Mouse (Mus musculus) layer of hippocampus, adult 9-11 months (tissue): ENCODE data around the gene Corin.

ENCODE experiments used
- DNase-seq: peaks from one replicate; pipeline ENCODE4 v3.0.0; 2022

Corin gene

DNA sequence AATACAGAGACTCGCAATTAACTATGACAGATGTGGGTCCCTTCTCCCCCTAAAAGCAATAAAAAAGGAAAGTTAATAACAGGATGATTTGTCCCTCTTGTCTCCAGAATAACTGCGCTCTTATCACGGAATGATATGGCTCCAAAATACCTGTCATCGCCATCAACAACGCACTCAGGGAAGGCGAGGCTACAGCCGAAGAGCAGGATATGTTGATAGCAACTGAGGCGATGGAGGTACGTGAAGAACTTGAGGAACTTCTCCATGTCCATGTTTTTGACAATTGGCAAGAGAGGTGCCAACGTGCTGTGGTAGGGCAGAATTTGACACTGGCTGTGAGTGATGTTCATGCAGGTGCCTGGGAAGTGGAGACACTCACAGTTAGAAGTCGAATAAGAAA lies 69.2 kb downstream of the Corin start:
- DNase-seq, result no peak

DNA sequence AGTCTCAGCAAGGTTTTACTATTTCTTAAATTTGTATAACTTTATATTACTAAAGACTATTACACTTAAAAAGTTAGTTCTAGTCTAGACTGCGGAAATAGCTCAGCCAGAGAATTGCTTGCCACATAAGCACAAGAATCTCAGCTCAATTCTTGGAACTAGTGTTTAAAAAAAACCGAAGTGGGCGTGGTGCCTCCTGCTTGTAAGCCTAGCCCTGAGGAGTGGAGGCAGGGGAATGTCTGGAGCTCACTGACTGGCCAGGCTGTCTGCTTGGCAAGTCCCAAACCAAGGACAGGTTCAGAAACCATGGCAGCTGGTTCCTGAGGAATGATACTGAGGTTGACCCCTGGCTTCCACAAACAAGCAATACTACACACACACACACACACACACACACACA lies 72.4 kb downstream of the Corin start:
- DNase-seq, result no peak

DNA sequence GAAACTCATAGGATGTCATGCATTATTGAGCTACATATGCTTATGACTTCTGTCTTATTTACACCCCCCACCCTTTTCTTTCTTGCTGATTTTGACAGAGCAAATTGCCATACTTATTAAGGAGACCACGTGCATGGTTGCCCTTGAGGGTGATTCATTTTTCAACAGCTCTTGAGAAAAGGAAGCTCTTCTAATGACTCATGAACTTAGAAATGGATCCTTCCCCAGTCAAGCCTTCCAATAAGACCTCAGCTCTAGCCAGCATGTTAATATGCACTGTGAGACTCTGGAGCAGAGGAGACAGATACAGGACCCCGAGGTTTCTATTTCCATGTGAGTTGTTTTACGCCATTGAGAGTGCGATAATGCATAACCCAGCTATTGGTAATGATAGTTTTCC lies 76.7 kb downstream of the Corin start:
- DNase-seq, result no peak

DNA sequence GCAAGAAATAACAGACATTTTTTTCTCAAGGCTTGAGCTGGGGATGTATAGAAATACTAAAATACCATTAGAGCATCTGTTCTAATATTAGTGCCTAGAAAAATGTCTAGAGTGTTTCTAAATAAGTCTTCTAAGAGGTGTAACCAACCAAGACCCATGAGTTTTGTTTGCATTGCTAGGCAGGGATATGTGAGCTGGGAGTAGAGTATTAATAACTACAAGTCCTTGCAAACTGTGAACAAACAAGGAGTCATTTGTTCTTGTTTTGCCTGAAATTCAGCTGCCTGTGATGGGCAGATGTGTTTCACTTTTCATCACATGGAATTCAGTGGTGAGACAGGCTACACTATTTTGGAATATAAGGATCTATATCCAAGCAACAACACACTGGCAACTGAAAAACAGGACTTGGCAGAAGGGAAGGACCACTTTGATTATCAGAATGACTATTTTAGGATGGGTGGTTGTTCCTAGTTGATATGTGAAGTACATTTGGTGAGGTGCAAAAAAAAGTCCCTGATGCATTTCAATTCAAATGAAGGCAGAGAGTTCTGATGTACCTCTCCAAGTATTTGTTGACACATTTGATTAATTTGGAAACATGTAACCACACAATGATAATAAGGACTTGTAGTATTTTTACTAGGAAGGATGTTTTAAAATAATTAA lies 78.8 kb downstream of the Corin start:
- peak; percentile 38 for DNase-seq

DNA sequence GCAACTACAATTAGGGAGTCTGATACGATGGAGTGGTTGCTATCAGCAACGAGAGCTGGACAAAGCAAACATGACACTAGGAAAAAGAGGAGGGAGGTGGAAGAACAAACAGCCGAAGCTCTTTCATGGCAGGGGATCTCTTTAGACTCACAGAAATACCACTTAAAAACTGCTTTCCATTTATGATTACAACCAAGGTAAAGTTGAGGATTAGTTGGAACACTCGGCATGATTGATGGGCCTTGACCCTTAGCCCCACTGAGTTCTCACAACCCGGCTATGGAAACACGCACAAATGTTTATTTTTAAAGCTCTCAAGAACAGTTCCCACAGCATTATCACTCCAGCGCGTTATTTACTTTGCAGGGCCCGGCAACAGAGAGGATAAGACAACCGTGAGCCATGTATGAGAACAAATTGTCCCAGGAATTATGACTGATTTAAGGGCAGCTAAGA lies 92.4 kb downstream of the Corin start:
- DNase-seq, result no peak

DNA sequence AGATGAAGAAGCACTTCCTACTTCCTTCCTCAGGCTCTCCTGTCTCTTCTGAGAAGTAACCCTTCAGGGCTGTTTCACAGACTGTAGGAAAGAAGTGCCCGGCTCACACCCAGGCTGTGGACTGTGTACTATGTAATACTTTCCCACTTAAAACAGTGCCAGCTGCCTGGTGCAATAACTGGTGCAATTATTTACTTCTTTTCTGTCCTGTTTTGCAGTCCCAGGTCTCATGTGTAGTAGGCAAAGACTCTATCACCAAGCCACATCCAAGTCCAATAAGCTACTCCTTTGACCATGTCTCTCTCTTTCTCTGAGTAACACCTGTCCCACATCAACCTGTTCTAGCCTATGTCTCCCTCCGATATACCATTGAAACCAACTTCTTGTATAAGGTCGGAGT lies 93.4 kb downstream of the Corin start:
- no peak for DNase-seq

DNA sequence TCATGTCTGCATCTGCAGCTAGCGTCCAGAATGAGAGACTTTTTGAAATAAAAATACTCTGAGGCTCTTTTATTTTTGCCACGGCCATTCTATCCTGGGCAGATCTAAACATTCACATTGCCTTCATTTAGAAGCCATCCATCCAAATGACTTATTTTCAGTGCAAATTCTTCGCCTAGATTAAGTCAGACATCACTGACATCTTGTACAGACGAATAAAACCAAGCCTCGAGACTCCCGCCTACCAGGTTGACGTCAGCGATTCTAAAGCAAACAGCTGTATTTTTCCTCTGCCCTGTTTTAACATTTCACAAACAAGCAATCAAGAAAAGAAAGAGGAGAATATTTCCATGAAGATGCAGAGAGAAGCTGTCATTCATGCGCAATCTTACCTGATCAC lies 100.9 kb downstream of the Corin start:
- DNase-seq, result no peak

DNA sequence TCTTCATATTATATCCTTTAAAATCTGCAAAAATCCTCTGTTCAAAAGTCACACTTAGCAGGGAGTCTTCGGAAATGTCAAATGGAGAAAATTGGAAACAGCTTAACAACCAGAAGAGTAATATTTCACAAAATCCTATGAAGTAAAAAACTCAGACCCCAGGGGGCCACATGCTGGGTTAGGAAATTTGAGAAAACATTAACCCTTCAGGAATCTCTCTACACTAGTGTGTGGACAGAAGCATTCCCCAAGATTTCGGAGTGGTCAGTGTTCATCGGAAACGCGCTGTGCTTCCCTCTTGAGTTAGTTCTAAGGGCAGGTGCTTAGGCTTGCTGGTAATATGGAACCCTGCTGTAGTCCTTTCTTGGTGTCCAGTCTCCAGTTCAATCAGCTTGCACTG lies 101.4 kb downstream of the Corin start:
- no peak for DNase-seq

DNA sequence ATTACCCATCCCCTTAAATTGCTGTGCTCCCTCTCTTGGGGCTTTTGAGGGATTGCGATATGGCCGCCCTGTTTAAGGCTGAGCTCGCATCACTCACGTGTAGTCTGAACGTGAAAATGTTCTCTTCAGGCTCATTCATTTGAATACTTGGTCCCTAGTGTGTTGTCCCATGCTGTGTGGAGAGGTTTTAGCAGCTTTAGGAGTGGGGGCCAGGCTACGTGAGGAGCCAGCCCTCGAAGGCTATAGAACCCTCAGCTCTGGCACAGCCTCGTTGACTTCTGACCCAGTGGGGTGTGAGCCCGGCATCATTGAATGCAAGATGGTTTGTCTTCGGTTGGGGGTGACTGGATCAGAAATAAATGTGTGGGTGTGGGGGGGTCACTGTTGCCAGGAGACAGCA lies 102.5 kb downstream of the Corin start:
- DNase-seq, result no peak

DNA sequence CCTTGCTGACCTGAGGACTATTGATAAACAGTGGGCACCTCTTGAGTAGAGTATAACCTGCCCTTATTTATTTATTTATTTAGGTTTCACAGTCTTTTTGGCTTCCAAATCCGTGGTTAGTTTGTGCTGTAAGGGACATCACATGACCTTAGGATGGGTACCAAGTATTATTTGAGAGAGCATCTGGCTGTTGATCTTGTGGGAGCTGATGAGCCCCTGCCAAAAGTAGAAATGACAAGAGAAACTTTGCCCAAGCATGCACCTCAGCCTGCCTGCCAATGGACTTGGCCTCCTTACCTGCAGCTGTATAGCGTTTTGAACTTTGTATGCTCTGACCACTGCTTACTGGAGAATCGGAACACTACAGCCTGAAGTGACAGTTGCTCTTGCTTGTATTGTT lies 103.0 kb downstream of the Corin start:
- DNase-seq, result no peak

DNA sequence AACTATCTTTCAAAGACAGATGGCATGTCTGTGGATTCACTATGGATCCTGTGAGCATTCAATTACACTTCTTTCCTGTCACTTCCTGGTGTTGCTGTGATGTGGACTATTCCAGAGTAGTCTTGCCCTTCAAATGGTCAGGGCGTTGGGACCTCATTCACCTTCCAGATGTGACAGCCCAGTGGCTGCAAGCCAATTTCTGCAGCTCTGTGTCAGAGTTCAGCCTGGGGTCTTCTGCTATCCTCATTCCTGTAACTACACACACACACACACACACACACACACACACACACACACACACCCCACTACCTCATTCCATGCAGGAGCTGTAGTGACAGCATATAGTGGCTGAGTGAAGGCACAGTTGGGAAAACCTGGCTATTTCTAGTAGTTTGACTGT lies 122.1 kb downstream of the Corin start:
- no peak for DNase-seq

DNA sequence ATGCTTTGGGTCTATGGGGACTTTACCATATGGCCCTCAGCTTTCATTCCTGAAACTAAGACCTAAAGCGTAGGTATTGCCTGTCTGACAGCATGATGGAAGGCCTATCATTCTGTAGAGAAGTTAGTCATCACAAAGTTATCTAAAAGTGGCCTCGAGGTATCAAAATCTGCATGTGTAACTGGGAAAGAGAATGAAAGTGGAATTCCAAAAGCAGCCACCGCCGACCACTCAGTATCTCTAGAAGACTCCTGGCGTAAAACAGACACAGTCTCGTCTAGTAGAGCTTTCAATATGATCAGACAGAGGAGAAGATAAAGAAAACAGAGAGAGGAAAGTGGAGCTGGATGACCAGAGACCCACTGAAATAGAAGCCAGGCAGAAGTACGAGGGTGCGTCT lies 123.7 kb downstream of the Corin start:
- no peak for DNase-seq

DNA sequence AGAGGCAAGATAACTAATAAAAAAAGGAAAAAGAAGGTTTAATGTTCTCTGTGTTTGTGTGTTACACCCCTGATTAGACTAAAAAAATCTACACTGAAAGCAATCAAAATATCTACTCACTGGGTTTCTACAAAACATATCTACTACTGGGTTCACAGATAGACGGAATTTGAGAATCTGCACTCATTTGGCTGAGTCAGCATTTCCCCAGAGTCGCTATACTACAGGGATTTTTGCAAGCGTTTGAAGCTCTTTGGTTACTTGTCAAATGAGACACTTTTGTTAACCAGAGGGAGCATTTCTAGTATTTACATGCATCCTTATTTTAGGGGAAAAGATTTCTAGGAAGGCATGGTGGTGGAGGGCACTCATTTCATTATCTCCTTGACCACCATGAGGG lies 136.3 kb downstream of the Corin start:
- DNase-seq, result no peak

DNA sequence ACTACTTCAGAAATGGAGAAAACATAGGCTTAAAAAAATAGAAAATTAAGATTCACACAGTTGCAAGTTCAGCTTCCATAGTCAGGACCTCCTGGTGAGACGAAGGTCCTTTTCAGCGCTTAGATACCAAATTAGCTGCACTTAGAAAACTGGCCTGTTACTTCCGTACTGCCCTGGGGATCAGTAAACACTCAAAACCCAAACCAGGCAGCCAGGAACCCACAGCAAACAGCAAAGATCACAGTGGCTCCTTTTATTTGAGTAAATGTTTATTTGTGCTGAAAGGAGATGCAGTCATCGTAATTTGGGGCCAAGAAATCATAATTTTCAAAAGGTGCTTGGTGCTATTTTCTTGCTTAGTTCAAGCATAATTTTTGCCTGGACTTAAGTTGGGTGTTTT lies 138.5 kb downstream of the Corin start:
- DNase-seq, result no peak

DNA sequence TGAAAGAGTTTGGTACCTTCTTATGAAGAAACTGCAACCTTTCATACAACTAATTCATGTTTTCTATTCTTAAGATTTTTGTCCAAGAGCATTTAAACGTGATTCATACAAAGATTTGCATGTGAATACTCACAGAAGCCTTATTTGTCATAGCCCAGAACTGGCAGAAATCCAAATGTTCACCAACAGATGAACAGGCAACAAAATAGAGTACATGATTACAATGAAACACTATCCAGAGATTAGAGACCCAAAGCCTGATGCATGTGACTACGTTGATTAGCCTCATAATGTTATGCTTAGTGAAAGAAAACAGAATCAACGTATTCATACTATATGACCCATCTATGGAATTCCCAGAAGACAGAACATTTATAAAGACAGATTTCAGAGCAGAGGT lies 140.4 kb downstream of the Corin start:
- no peak for DNase-seq

DNA sequence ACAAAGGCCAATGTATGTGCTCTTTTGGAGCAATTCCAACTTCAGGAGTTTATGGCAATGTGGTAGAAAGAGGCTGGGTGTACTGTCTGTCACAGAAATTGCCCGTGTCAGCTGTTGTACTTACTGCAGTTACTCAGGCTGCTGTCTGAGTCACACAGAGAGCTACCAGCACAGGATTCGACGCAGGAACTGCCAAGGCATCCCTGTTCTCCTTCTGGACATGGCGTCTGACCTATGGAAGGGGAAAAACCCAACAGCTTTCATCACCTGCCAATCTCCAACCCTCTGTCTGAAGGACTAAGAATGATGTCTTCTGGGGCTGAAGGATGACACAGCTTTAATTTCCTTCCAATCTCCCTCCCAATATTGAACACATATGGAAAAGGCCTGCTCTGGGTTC lies 150.5 kb downstream of the Corin start:
- DNase-seq, result no peak

DNA sequence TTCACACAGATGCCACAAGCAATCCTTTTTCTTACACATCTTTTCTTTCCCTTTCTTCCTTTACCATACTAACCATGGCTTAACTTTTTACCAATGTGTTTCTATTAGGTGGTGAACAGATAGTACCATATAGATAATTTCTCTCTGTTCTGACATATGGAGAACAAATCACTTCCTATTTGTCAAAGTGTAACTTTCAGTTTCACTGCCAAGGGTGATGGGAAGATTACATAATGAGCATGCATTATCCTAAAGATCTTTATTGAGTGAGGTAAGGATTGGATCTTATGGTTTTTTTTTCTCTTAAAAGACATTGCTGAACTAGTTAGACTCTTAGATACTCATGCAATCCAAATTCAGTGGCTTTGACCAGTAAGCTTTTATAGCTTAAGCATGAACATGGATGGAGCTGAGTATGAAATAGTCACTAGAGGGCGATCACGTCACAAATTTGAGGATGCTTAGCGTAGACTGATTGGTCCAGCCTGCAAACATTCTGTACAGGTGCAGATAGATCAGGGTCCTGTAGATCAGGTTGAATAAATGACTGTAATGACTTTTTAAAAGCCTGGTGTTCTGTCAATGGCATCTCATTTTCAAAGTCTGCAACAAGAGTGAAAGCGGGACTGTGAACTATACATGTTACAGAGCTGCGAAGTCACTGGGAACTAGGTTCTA lies 154.1 kb downstream of the Corin start:
- DNase-seq, result peak; percentile 29

DNA sequence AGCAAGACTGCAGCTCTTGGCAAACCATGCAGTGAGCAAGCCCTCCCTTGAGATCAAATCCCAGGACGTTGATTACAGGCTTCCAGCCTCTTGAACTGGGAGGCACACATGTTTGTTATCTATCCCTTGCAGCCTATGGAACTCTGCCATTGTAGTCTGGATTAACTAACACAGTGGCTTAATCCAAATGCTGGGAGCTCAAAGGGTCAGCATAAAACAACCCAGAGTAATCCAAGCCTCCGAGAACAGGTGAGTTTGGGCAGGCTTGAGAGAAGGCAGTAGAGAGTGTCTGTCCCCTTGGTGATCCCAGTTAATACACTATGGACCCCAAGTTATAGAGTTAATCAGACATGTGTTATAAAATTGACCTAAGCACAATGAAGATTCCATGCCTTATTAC lies 155.7 kb downstream of the Corin start:
- no peak for DNase-seq

DNA sequence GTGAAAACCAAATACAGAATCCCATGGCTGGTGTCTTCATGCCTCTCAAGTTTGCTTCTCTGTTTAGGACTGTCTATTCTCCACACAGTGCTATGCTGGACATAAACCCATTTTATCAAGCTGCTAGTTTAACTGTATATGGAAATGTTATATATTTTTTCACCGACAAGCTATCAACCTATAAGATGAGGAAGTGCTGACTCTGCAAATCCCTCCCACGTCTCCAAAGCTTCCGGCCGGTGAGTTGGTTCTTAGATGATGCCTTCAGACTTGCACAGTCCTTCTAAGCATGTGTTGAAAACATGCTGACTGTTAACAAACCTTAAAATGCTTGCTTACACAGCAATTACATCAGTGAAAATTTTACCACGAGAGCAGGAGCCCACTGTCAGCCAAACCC lies 168.4 kb downstream of the Corin start:
- DNase-seq, result no peak

DNA sequence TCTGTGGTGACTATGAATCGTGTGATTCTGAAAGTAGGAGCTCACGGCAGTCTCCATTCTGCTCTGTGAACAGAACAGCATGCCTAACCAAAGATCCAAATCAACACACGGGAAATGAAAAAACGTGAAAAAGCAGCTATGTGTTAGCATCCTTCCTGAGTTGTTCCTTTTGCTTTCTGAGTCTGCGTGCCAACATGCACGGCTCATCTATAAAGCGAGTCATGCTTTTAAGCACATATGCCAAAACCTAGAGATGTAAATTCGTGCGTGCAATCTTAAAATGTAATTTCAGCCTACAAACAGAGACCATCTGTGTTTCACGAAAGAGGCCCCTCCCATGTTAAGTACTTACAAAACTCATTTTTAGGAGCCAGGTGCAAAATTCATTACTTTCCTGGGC lies 171.4 kb downstream of the Corin start:
- DNase-seq, result no peak

DNA sequence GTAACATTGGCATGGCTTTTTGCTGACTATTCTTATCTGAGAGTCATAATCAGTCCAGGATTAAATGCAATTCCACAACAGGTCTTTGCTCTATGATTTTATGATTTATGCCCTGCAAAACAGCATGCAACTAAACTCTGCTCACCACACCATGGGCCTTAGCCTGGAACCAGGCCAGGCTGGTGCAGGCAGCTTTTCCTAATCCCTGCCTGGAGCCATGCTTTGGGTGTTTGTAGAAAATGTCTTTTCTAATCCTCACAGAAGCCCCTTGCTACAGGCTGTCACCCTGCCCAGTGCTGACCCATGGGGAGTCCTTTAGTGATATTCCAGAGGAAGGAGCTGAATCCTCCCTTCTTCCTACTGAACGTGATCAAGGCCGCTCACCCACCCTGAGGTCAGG lies 173.1 kb downstream of the Corin start:
- DNase-seq, result no peak

DNA sequence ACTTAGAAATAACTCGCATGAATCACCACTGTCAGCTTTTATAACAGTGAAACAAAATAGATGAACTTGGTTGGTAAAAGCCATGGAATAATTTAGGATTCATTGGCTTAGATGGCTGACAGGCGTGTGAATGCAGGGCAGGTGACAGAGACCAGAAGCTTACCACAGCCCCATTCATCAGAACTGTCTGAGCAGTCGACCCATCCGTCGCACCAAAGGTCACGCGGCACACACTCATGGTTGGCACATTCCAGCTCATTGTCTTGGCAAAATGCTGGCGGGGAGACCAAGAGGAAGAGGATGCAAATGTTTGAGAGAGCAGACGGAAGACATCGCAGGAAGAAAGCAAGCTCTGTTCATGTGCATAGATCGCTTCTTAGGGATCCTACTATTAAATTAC lies 173.6 kb downstream of the Corin start:
- no peak for DNase-seq

DNA sequence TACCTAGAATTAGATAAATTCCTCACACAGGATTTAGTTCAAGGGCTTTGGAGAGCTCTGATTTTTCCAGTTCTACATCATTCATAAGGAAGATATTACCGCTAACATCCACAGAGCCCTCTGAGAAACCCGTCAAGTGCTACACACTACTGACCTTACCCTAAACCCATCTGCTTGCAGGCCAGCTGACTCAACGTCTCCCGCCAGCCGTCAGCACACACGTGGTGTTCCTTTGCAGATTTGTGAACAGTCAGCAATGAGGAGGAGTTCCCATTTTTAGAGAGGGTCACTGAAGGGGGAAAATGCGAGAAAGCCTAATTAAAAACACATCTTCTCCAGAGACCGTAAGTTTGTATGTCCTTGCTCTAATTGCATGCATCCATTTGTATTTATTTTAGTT lies 174.8 kb downstream of the Corin start:
- DNase-seq, result no peak

DNA sequence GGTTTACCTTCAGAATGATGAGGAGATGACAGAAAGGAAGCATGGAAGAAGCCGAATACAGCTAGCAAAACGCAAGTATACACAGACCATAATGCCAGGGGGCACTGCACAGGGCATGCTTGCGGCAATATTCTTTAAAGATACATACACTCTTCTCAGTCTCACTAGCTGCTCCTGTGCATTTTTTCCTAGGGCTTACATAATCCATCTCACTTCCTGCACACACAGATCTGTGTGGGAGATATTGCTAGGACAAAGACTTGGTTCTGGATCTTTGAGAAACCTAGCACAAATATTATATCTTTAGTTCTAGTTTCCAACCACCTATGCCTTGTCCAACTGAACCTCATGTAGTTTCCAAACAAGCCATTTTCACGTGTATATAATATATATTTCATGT lies 189.0 kb downstream of the Corin start:
- DNase-seq, result no peak

DNA sequence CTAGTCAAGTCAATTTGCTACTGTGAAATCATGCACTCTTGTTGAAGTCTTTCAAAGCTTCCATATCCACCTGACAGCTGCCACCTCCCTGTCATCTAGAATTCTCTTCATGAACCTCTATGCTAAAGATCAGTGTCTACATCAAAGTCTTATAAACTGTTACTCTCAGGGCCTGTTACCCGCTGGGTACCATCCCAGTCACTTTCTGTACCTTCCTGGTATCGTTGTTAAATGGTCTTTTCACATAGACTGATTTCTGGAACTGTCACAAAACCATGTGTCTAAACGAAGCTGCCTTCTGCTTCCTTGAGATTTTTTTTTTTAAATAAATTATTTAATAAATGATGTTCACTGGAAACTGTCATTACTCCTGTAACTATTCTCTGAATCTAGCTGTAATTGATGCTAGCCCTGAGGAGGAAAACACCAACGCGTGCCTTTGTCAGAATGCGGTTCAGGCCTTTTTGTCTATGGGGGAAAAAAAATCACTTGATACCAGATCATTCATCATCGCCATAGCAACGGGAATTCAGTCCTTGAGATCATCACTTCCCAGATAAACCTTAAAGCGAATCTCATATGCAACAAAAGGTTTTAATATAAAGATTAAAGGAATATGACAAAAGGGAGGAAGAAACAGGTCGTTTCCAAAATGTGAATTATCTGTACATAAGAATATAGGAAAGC lies 205.7 kb downstream of the Corin start:
- DNase-seq, result no peak
